Mouse (Mus musculus) kidney, adult 11 months (tissue): ENCODE data around the gene Ranbp3l.

Experiments used
- DNase-seq: peaks from one replicate; pipeline ENCODE4 v3.0.0; 2022

Gene Ranbp3l

DNA sequence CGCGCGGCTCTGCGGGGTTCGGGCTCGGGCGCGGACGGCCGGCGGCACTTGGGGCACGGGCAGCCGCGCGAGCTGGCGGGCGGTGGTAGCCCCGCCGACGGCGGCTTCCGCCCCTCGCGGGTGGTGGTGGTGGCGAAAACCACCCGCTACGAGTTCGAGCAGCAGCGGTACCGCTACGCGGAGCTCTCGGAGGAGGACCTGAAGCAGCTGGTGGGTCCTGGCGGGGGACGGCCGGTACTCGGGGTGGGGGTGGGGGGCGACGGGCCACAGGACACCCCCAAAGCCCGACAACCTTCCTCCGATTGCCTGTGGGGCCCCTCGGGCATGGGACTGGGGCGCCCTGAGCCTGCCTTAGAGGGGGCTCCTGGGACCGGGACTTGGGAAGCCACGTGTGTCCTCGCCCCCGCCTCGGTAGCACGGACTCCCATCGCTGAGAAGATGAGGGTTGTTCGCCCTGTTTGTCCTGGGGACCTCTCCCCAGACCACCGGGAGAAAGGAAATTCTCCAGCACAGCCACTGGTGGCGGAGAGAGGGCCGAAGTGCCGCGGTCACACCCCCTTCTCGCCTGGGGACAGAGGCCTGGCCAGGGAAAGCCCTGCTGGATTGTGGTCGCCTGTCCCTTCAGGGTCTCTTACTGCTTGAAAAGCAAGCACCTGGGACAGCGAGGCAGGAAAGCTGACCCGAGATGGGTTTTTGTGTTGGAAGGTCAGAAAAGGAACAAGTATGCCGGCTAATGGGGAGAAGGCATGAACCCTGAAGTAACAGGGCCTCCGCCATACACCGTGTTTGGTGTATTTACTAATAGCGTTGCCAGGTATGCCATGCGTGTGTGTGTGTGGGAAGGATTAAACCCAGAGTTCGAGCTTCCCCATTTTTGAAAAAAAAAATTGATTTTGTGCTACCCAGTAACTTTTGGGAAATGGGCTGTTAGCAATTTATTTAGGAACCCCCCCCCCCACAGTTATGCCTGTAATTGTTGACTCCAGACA, 104.1 kb downstream of the Ranbp3l start:
- DNase-seq: peak; percentile 46

DNA sequence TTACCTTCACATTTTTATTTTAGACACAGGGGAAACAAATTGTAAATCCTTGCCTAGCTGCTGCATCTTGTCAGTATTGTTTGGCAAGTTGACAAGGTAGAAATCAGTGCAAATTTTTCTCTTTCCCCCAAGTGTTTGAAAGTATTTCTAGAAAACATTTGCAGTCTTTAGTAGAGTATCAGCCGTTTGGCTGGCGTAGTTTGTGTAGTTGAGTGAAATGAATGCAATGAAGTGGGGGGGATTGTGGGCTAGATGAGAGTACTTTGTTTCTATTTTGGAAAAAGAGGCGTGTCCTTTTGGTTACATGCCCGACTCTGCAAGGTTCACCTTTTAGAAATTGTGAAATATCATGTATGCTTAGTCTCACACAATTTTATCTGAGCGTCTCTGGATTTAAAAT, 104.9 kb downstream of the Ranbp3l start:
- no peak for DNase-seq

DNA sequence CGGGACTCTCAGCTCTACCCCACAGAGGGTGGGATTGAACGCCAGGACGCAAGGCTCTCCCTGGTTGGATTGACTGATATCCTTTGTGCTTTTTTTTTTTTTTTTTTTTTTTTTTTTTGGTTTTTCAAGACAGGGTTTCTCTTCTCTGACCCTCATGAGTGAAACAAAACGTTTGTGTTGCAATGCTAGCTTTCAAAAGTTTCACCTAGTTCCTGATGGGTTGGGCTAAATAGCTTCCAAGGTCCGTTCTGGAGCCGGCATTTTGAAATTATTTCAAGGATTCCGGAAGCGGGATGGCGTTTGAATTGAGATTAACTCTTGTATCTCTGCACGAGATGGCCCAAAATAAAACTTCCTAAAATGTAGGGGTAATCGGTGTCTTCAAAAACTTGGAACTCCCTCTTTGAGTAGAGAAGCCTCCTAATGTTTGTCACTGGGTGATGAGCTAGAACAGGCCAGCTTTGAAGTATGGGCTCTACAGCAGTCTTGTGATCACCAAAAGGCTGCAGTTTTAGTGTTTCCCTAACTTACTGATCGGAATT, 105.4 kb downstream of the Ranbp3l start:
- no peak for DNase-seq

DNA sequence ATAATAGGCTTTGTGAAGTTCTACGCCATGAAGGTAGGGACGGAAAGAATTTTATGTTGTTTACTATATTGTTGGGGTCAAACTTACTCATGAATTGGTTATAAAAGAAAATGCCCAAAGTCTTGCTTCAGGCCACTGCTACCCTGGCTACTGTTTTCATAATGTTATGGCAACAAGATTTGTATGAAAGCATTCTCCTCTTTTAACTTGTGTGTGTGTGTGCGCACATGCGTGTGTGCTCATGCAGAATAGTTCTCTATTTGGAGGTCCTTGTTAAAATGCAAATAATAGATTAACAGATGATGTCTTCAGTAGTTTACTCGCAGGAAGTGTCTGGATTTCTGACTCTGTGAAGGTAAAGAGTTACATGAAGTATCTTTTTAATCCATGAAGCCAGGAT, 105.9 kb downstream of the Ranbp3l start:
- DNase-seq: no peak

DNA sequence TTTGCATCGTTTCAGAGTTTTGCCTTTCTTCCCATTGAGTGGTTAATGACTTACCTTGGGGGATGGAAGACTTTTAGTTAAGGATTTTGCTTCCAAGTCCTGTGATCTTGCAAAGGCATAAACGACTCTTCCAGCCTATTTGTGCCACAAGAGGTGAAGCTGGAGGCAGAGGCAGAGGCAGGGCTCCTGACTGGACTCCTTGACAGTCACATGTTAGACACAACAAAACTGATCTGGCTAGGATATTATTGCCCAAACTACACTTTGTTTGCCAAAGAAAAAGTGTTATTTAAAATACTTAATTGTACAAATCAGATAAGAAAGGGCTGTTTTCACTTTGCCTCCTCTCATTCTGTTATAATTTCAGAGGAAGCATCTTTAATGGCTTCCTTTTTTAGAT, 106.4 kb downstream of the Ranbp3l start:
- no peak for DNase-seq

DNA sequence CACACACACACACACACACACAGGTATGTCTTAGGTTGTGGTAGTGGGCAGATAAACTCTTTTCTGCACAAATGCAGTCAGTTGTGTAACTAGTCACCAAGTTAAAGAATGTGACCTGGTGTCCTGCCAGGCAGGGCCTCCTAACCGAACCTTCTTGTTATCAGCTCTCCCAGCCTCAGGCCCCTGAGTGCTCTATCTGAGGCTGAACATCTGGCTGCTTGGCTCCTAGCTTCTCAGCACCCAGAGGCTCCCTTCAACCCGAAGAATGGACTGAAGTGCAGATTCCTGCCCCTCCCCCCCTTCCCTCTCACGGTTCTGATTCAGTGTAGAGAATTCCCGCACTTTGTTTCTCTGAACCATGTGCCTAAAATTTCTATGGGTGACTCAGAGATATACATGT, 106.9 kb downstream of the Ranbp3l start:
- DNase-seq: peak; percentile 48

DNA sequence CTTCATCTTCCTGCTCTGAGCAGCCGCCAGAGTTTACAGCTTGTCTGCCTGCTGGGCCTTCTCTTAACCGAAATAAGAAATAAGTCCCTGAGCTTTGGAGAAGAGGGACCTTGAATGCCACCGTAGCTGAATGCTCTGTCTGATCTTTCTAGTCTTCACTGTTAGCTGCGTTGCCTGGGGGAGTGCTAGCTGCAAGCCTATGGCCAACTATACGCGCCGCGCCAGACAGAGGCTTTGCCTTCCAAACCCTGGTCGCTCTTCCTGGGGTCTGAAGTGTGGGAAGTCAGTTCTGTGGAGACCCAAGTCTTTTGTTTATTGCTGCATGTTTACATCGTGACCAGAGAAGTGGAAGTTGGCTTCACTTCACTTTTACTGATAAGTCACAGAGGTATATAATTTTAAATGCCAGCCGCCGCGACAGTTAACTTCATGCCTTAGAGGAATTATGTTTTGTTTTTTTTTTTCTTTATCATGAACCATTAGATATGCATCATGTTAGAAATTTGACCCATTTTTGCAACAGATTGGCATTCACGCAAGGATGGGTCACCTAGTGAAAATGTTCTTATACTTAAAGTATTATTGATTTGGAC, 108.0 kb downstream of the Ranbp3l start:
- no peak for DNase-seq

DNA sequence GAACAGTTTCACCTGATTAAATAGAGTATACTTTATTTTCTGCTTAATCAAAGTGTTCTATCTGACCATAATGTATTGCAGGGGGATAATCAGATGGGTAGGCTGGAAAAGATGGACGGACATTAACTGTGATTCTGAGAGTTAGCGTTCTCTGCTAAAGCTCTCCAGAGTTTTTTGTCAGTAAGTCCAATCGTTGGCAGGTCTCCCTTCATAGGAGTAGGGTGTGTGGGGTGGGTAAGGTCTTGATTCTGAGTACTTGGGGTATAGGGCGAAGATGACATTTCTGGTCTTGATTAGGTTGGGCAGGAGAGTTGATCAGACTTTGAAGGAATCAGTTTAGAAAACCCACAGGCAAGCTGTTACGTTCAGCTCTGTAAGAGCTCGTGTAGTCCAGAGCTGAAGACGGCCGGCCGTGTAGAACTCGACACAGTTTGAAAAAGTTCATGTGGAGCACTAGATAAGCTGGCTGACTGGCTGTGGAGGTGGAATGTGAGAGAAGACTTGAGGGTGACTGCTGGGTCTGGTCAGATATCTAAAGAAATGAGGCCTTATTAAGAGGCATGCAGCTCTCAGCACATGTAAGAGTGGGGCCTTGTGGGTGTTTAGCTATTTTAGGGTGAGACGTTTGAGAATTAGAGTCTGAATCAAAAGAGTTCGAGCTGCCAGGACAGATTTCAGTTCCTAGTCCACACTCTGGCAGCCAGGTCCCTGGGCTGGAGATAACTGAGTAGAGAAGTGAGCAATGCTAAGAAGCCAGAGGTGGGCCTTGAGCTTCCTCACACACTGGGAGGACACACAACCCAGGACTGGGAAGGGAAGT, 110.9 kb downstream of the Ranbp3l start:
- no peak for DNase-seq

DNA sequence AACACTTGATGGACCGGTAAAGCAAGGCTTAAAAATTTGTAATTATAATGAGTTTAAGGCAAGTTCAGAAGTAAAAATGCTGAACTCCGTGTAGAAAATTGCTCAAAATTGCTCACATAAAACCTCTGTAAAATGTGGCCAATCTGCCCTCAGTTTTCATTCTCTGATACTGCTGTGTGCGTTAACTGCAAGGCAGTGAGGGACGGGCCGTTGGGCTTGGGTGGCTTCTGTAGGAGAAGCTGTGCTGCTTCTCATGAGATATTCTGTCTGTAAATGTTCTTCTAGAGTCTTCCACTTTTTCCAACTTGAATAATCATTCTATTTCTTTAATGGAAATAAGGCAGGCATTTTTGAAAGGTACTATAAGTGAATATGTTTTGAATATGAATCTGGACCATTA, 111.9 kb downstream of the Ranbp3l start:
- no peak for DNase-seq

DNA sequence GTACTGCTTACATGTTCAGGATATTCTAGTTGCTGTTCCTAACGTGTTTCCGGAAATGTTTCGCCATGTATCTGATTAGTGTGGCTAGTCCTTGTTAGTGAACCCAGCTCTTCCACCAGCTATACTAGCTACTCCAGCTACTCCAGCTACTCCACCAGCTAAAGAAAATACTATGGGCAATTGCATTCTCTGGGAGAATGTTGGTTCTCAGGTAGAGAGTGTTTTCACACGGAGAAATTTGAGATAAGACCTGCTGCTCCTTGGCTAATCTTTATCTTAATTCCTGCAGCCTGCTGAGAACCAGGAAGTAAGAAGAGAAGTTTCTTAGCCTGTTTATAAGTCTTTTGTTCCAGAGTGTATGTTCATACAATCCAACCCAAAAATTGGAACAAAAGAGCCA, 112.5 kb downstream of the Ranbp3l start:
- DNase-seq: no peak

DNA sequence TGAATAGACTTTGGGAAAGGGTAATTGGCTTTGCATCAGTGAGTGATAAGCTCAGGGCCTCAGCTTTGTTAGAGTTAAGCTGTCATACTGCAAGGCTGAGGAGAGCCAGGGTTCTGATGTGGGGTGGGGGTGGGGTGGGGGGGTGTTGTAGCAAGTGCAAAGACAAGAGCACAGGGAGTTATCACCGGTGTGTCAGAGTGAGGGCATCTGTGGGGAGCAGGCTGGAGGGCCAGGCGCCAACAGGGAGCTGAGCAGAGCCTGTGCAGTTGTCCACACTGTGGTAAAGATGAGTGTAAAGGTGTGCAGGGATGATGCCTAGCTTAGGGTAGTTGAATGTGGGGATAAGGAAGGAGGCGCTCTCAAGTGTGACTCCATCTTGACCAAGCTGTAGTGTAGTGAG, 113.5 kb downstream of the Ranbp3l start:
- DNase-seq: no peak

DNA sequence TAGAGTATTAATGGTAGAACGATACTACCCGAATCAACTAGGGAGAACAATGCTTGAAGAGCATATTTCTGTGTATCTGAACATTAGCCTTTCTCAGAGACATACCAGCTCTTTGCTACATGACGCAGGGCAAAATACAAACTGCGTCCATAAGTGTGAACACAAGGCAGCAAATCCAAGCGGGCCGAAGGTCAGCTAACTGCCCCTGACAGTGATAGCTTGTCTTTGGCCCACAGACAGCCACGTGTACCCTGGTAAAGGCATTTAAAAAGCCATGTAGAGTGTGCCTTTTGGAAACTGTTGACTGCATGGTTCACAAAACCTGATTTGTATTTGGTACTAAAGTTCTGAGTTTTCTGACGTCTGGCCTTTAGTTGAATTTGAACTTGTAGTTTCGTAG, 115.0 kb downstream of the Ranbp3l start:
- peak; percentile 55 for DNase-seq

DNA sequence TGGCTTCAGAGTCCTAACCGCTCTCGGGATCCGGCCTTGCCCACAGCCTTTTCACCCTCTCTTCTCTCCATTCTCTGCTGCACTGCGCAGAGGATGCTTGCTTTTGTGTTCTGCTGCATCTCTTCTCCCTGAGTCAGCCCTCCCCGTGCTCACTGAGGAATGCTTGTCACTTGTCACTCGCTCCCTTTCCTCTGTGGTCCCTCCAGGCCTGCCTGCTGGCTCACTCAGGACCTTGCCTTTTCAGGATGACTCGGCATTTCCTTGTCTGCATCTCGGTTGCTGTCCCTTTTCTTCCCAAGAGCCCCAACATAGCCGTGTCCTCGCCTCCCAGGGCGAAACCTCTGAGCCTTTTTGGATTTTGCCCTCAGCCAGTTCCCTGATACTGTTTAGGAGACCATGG, 119.1 kb downstream of the Ranbp3l start:
- no peak for DNase-seq

DNA sequence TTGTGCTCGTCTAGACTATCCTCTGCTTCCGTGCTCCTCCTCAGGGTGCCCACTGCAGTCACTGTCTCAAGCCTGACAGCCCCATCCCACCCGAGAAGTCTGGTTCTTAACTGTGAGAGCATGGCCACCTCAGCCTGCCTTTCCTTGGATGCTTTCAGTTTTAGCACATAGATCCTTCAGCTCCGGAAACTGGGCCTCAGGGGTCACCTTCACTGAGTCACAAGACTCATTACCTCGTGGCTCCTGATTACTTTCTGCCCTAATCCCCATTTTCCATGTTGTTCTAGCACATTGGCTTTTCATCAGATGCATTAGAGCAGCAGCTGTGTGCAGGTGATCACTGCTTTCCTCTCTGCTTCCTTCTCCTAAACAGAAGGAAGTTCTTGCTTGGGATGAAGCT, 119.7 kb downstream of the Ranbp3l start:
- no peak for DNase-seq

DNA sequence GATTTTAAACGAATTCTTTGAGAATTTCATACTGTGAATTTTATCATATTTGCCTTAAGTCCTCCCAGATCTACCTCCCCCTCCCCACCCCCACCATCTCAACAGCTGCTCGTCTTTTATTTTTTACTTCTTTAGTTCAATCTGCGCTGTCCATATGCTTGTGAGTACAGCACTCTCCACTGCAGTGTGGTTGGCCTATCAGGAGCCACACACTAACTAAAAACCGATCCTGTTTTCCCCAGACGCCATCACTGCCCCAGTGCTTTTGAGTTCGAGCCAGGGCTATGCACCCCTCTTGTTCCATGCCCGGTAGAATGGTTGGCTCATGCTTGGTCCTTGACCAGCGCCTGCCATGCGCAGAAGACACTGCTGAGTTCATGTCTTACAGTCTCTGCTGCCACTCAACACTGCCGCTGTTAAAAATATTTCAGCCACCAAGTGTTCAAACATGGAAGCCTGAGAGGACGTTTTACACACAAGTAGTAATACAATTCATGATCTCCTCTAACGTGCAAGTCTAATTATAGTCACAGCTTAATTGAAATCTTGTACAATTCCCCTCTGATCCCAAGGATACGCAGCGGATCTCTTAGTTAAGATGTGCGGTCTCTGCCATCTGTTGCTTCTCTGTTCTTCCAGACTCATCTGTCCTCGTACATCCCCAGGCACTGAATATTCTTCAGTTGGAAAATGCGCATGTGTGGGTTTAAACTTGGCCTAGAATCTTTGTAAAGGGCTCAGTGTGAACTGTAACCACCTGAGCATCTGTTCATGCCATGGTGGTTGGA, 120.3 kb downstream of the Ranbp3l start:
- DNase-seq: no peak

DNA sequence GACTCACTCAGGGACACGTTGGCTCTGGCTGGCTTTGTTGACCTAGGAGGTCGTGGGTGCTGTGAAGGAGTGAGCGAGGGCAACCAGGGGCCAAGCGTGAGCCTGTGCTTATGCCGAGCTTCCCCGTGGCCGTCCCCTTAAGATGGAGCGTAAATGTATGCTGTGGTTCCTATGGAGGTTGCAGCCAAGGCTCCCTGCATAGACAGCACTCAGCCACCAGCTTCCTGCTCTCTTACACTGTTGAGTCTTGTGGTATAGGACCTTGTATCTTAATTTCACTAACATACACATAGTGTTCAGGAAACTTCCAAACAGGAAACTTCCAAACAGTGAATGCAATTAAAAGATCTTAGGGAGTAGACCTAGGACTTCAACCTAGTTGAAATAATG, 120.9 kb downstream of the Ranbp3l start:
- no peak for DNase-seq

DNA sequence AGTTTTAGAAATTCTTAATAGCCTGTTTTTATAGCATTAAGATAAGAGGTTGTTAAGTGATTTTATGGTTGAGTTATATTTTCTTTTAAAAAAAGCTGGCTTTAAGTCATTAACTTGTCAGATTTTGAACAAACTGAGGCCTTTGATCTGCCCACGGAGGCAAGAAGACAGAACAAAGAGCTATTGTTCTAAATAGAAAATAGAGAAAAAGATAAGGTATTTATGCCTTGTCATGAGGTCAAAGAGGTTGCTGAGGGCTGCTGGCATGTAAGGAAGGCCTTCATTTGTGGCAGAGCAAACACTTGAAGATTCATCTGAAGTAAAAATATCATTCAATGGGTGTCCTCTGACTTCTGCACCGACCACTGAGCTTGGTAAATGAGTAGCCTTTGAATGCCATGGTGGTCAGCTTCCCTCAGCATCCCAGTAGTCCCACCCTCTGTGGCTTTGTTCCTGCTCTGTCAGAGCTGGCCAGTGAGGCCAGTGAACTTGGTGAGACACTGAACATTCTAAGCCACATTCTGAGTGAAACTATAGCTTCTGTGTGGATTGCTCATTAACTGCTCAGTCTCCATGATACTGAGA, 121.5 kb downstream of the Ranbp3l start:
- DNase-seq: no peak

DNA sequence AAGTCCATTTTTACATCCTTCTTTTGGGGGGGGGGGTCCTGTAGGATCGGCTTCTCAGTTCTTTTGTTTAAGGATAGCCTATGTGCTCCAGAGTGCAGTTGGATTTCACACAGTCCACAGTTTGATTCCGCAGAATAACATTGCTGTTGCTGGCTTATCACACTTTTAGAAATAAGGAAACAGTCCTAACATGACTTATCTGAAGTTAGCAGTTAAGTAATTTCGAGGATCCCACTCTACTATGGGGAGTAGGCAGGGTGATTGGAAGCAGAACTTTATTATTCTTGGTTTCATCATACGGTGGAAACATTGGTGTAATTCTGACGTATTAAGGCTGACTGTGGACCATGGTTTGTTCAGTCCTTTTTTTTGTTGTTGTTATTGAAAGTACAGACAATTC, 122.9 kb downstream of the Ranbp3l start:
- DNase-seq: no peak

DNA sequence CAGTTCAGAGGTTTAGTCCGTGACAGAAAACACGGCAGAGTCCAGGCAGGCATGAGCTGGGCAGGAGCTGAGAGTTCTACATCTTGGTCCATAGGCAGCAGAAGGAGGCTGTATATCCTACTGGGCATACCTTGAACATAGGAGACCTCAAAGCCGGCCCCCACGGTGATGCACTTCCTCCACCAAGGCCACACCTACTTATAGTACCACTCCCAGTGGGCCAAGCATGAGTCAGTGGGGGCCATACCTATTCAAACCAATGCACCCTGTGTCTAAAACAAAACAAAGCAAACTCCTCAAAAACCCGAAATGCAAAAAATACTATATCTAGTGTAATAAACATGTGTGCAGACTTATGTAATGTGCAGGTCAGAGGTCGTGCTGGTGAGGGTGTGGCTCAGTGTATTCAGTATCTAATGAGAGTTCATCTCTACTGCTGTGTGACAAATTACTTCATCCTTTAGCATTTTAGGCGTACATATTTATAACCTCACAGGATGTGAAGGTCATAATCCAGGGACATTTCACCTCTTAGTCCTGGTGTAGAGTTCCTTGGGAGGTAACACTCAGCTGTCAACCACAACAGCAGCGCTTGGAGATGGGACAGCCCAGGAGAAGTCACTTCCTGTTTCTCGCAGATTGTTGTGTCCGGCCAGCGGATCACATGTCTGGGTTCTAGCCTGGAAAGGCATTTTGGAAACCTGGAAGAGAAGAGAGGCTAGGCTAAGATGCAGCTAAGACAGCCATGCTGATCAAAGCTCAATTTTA, 126.0 kb downstream of the Ranbp3l start:
- DNase-seq: no peak

DNA sequence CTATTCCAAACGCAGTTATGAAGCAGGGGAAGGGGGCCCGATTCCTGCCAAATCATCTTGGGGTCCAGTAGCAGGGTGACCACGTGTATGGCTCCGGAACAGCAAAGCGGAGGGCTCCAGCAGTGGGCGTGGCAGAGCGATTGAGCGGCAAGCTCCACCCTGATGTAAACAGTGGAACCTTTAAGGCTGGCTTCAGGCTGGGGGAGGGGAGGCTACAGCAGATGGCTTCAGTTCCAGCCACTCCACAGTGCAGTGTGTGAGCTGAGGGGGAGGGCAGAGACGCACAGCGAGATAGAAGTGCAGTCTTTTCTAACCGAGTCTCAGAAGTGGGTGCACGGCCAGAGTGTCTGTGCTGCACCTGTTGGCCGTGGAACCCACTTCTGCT, 126.6 kb downstream of the Ranbp3l start:
- no peak for DNase-seq

DNA sequence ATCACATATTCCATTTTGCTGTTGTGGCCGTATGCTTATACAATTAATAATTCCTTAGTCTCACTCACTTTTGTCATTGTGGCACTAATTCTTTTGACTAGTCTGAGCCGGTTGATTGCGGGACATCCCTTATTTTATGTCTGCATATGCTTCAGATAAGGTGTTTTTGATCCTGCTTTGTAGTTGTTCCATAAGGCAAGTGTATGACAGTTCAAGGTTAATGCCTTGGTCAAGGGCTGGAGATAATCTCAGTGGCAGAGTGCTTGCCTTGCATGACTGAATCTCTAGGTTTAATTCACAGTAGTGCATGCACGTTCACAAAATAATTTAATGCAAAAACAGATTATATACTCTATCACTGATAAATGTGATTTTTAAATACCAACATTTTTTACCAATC, 129.1 kb downstream of the Ranbp3l start:
- no peak for DNase-seq
